Mouse (Mus musculus): ENCODE data around the gene Tshr. TPM values are rescaled to one million over a fixed set of nuclear protein-coding genes. Genes with fewer than 3 reads are reported as not detected.
"Not testable (repeated sequence)": the region's sequence is repeated elsewhere in the genome, so short reads cannot be mapped to it uniquely, and the experiment has no call there.

Gene Tshr
- polyA plus RNA-seq, 1 experiment from 2014 or later, result 0.82 TPM

- 100% methylated on average over 2 of the region's 2 CpGs for WGBS
- Histone ChIP-seq H3K4me2 (no peak overlapping the region), H3K27me3 (replicated peaks) (no peaks in the 10 kb centered on the region), H3K36me3 (peaks cover 31% of the 10 kb centered on the region), H3K9ac (replicated peaks) (no peak overlapping the region), H3K4me1 (peaks cover 18% of the 10 kb centered on the region), H3K27ac (replicated peaks) (no peak overlapping the region), H3K4me3 (replicated peaks) (no peak overlapping the region), H3K9me3 (replicated peaks) (no peaks in the 10 kb centered on the region)
- ATAC-seq (ENCODE audit: low FRiP score), result no peak
These were observed 195.3 kb downstream of the Tshr start for GRCm38 (mm10) chr12:91579665-91580064.

GRCm38 (mm10) chr12:91581204-91582070 is 197.1 kb downstream of the Tshr start:
- 94% methylated on average over 6 of the region's 6 CpGs for WGBS
- H3K27me3 ChIP-seq (replicated peaks), result no peaks in the 10 kb centered on the region
- H3K4me2 ChIP-seq, result no peak overlapping the region
- H3K9me3 ChIP-seq (replicated peaks), result no peaks in the 10 kb centered on the region
- no peak for ATAC-seq (ENCODE audit: low FRiP score)
- no peak overlapping the region for H3K4me3 ChIP-seq (replicated peaks)
- H3K4me1 ChIP-seq, result peaks cover 26% of the 10 kb centered on the region
- no peak overlapping the region for H3K27ac ChIP-seq (replicated peaks)
- no peak overlapping the region for H3K9ac ChIP-seq (replicated peaks)
- peaks cover 27% of the 10 kb centered on the region for H3K36me3 ChIP-seq

GRCm38 (mm10) chr12:91582362-91583002 is 198.1 kb downstream of the Tshr start:
- WGBS, result 39% methylated on average over 6 of the region's 6 CpGs
- Histone ChIP-seq H3K4me1 (peaks cover 33% of the 10 kb centered on the region), H3K9me3 (replicated peaks) (no peaks in the 10 kb centered on the region), H3K4me2 (0 out of 2 replicates have a peak overlapping the region, but pooled peaks have one; percentile 26), H3K27ac (replicated peaks) (no peak overlapping the region), H3K36me3 (peaks cover 24% of the 10 kb centered on the region), H3K27me3 (replicated peaks) (no peaks in the 10 kb centered on the region), H3K9ac (replicated peaks) (no peak overlapping the region), H3K4me3 (replicated peaks) (no peak overlapping the region)
- ATAC-seq (ENCODE audit: low FRiP score), result no peak

- Histone ChIP-seq H3K4me1 (peaks cover 34% of the 10 kb centered on the region), H3K9ac (replicated peaks) (no peak overlapping the region), H3K9me3 (replicated peaks) (no peaks in the 10 kb centered on the region), H3K27ac (replicated peaks) (no peak overlapping the region), H3K4me3 (replicated peaks) (no peak overlapping the region), H3K36me3 (peaks cover 19% of the 10 kb centered on the region), H3K4me2 (peak overlapping the region; percentile 26), H3K27me3 (replicated peaks) (no peaks in the 10 kb centered on the region)
- no peak for ATAC-seq (ENCODE audit: low FRiP score)
- WGBS, result 27% methylated on average over 6 of the region's 6 CpGs
These were observed 199.0 kb downstream of the Tshr start for GRCm38 (mm10) chr12:91583409-91583808.

- no peak overlapping the region for H3K27ac ChIP-seq (replicated peaks)
- no peaks in the 10 kb centered on the region for H3K27me3 ChIP-seq (replicated peaks)
- WGBS, result 95% methylated on average over 3 of the region's 3 CpGs
- H3K4me3 ChIP-seq (replicated peaks), result no peak overlapping the region
- peaks cover 34% of the 10 kb centered on the region for H3K4me1 ChIP-seq
- no peak overlapping the region for H3K9ac ChIP-seq (replicated peaks)
- no peaks in the 10 kb centered on the region for H3K9me3 ChIP-seq (replicated peaks)
- ATAC-seq (ENCODE audit: low FRiP score), result no peak
- peaks cover 13% of the 10 kb centered on the region for H3K36me3 ChIP-seq
- no peak overlapping the region for H3K4me2 ChIP-seq
These were observed 200.8 kb downstream of the Tshr start for GRCm38 (mm10) chr12:91585206-91585605.

GRCm38 (mm10) chr12:91585815-91586214 is 201.5 kb downstream of the Tshr start:
- ATAC-seq (ENCODE audit: low FRiP score); H3K27me3 ChIP-seq (replicated peaks); H3K27ac ChIP-seq (replicated peaks); H3K4me3 ChIP-seq (replicated peaks); H3K9me3 ChIP-seq (replicated peaks); H3K9ac ChIP-seq (replicated peaks); H3K4me2 ChIP-seq: not testable (repeated sequence)
- H3K4me1 ChIP-seq, result peaks cover 35% of the 10 kb centered on the region
- peaks cover 13% of the 10 kb centered on the region for H3K36me3 ChIP-seq
- WGBS, result 92% methylated on average over 4 of the region's 4 CpGs

GRCm38 (mm10) chr12:91587077-91587476 is 202.7 kb downstream of the Tshr start:
- Histone ChIP-seq H3K4me3 (replicated peaks) (peak overlapping the region; percentile 82), H3K27ac (replicated peaks) (peak overlapping the region; percentile 100), H3K36me3 (peaks cover 10% of the 10 kb centered on the region), H3K9me3 (replicated peaks) (no peaks in the 10 kb centered on the region), H3K27me3 (replicated peaks) (no peaks in the 10 kb centered on the region), H3K9ac (replicated peaks) (peak overlapping the region; percentile 100), H3K4me1 (peaks cover 42% of the 10 kb centered on the region), H3K4me2 (peak overlapping the region; percentile 60)
- ATAC-seq (ENCODE audit: low FRiP score), result no peak
- 36% methylated on average over 3 of the region's 3 CpGs for WGBS

GRCm38 (mm10) chr12:91587491-91588033 is 203.2 kb downstream of the Tshr start:
- H3K4me1 ChIP-seq, result peaks cover 39% of the 10 kb centered on the region
- no peaks in the 10 kb centered on the region for H3K27me3 ChIP-seq (replicated peaks)
- peak overlapping the region; percentile 100 for H3K27ac ChIP-seq (replicated peaks)
- H3K9ac ChIP-seq (replicated peaks), result peak overlapping the region; percentile 100
- peak overlapping the region; percentile 82 for H3K4me3 ChIP-seq (replicated peaks)
- H3K36me3 ChIP-seq, result peaks cover 9% of the 10 kb centered on the region
- H3K4me2 ChIP-seq, result peak overlapping the region; percentile 60
- 4% methylated on average over 5 of the region's 5 CpGs for WGBS
- ATAC-seq (ENCODE audit: low FRiP score), result no peak
- no peaks in the 10 kb centered on the region for H3K9me3 ChIP-seq (replicated peaks)

GRCm38 (mm10) chr12:91588176-91588669 is 203.9 kb downstream of the Tshr start:
- Histone ChIP-seq H3K4me3 (replicated peaks) (peak overlapping the region; percentile 82), H3K36me3 (peaks cover 8% of the 10 kb centered on the region), H3K27ac (replicated peaks) (peak overlapping the region; percentile 100), H3K4me1 (peaks cover 34% of the 10 kb centered on the region), H3K9me3 (replicated peaks) (no peaks in the 10 kb centered on the region), H3K4me2 (peak overlapping the region; percentile 60), H3K9ac (replicated peaks) (peak overlapping the region; percentile 100), H3K27me3 (replicated peaks) (no peaks in the 10 kb centered on the region)
- ATAC-seq (ENCODE audit: low FRiP score), result peak; percentile 90
- WGBS, result under 1% methylated on average over 32 of the region's 32 CpGs

- H3K9ac ChIP-seq (replicated peaks), result peak overlapping the region; percentile 100
- WGBS, result under 1% methylated on average over 64 of the region's 83 CpGs
- peak overlapping the region; percentile 100 for H3K27ac ChIP-seq (replicated peaks)
- H3K4me1 ChIP-seq, result peaks cover 30% of the 10 kb centered on the region
- peak overlapping the region; percentile 60 for H3K4me2 ChIP-seq
- H3K27me3 ChIP-seq (replicated peaks), result no peaks in the 10 kb centered on the region
- ATAC-seq (ENCODE audit: low FRiP score), result peak; percentile 14; the same call in 1 of the 2 replicates
- no peaks in the 10 kb centered on the region for H3K9me3 ChIP-seq (replicated peaks)
- peak overlapping the region; percentile 82 for H3K4me3 ChIP-seq (replicated peaks)
- peaks cover 8% of the 10 kb centered on the region for H3K36me3 ChIP-seq
These were observed 204.5 kb downstream of the Tshr start for GRCm38 (mm10) chr12:91588670-91589541.

GRCm38 (mm10) chr12:91589542-91589846 is 205.1 kb downstream of the Tshr start:
- Histone ChIP-seq H3K27me3 (replicated peaks) (no peaks in the 10 kb centered on the region), H3K9ac (replicated peaks) (peak overlapping the region; percentile 100), H3K4me1 (peaks cover 24% of the 10 kb centered on the region), H3K36me3 (peaks cover 8% of the 10 kb centered on the region), H3K4me3 (replicated peaks) (peak overlapping the region; percentile 82), H3K4me2 (peak overlapping the region; percentile 60), H3K27ac (replicated peaks) (peak overlapping the region; percentile 100), H3K9me3 (replicated peaks) (no peaks in the 10 kb centered on the region)
- 0% methylated on average over 10 of the region's 11 CpGs for WGBS
- ATAC-seq (ENCODE audit: low FRiP score), result no peak
